Mouse (Mus musculus): ENCODE results near the gene Col6a6. TPM values are rescaled to one million over a fixed set of nuclear protein-coding genes. Genes with fewer than 3 reads are reported as not detected.
A peak's percentile ranks its signal among the peaks of the same experiment; 100 is the strongest.

Col6a6 gene
- polyA plus RNA-seq, 1 experiment from 2014 or later: 0.50 TPM

- H3K4me2 ChIP-seq: no peak overlapping the region
- H3K27me3 ChIP-seq: no peaks in the 10 kb centered on the region
- H3K9ac ChIP-seq (replicated peaks): no peak overlapping the region
- peaks cover 20% of the 10 kb centered on the region for H3K4me1 ChIP-seq (replicated peaks)
- H3K4me3 ChIP-seq (replicated peaks): no peak overlapping the region
- no peak for ATAC-seq (ENCODE audit: insufficient number of reproducible peaks, insufficient read depth, low FRiP score, low TSS enrichment, low read depth)
- H3K27ac ChIP-seq: no peak overlapping the region
- WGBS: 90% methylated on average over 9 of the region's 9 CpGs
- no peaks in the 10 kb centered on the region for H3K36me3 ChIP-seq
- no peaks in the 10 kb centered on the region for H3K9me3 ChIP-seq
Observed at GRCm38 (mm10) chr9:105739446-105739845, 88.5 kb downstream of the Col6a6 start.

- Histone ChIP-seq H3K36me3 (no peaks in the 10 kb centered on the region), H3K9me3 (no peaks in the 10 kb centered on the region), H3K27me3 (no peaks in the 10 kb centered on the region), H3K4me3 (replicated peaks) (no peak overlapping the region), H3K4me1 (replicated peaks) (peaks cover 19% of the 10 kb centered on the region), H3K4me2 (no peak overlapping the region), H3K9ac (replicated peaks) (no peak overlapping the region), H3K27ac (no peak overlapping the region)
- 45% methylated on average over 8 of the region's 8 CpGs for WGBS
- no peak for ATAC-seq (ENCODE audit: insufficient number of reproducible peaks, insufficient read depth, low FRiP score, low TSS enrichment, low read depth)
Observed at GRCm38 (mm10) chr9:105737448-105737847, 90.5 kb downstream of the Col6a6 start.

GRCm38 (mm10) chr9:105735195-105735594 is 92.8 kb downstream of the Col6a6 start:
- no peak overlapping the region for H3K4me3 ChIP-seq (replicated peaks)
- no peak for ATAC-seq (ENCODE audit: insufficient number of reproducible peaks, insufficient read depth, low FRiP score, low TSS enrichment, low read depth)
- no peaks in the 10 kb centered on the region for H3K4me1 ChIP-seq (replicated peaks)
- H3K36me3 ChIP-seq: no peaks in the 10 kb centered on the region
- 79% methylated on average over 5 of the region's 5 CpGs for WGBS
- H3K27me3 ChIP-seq: no peaks in the 10 kb centered on the region
- H3K27ac ChIP-seq: no peak overlapping the region
- H3K9me3 ChIP-seq: no peaks in the 10 kb centered on the region
- no peak overlapping the region for H3K4me2 ChIP-seq
- H3K9ac ChIP-seq (replicated peaks): no peak overlapping the region

- Histone ChIP-seq H3K27ac (no peak overlapping the region), H3K27me3 (no peaks in the 10 kb centered on the region), H3K4me1 (replicated peaks) (no peaks in the 10 kb centered on the region), H3K36me3 (no peaks in the 10 kb centered on the region), H3K4me2 (no peak overlapping the region), H3K9ac (replicated peaks) (no peak overlapping the region), H3K4me3 (replicated peaks) (no peak overlapping the region), H3K9me3 (no peaks in the 10 kb centered on the region)
- 57% methylated on average over 2 of the region's 2 CpGs for WGBS
- ATAC-seq (ENCODE audit: insufficient number of reproducible peaks, insufficient read depth, low FRiP score, low TSS enrichment, low read depth): no peak
Observed at GRCm38 (mm10) chr9:105734651-105735050, 93.3 kb downstream of the Col6a6 start.

- no peaks in the 10 kb centered on the region for H3K9me3 ChIP-seq
- no peak overlapping the region for H3K27ac ChIP-seq
- no peak overlapping the region for H3K9ac ChIP-seq (replicated peaks)
- no peak overlapping the region for H3K4me2 ChIP-seq
- H3K4me1 ChIP-seq (replicated peaks): no peaks in the 10 kb centered on the region
- H3K36me3 ChIP-seq: no peaks in the 10 kb centered on the region
- no peak for ATAC-seq (ENCODE audit: insufficient number of reproducible peaks, insufficient read depth, low FRiP score, low TSS enrichment, low read depth)
- no peaks in the 10 kb centered on the region for H3K27me3 ChIP-seq
- WGBS: 46% methylated on average over 7 of the region's 7 CpGs
- H3K4me3 ChIP-seq (replicated peaks): no peak overlapping the region
Observed at GRCm38 (mm10) chr9:105731976-105732375, 96.0 kb downstream of the Col6a6 start.

GRCm38 (mm10) chr9:105720430-105720829 is 107.5 kb downstream of the Col6a6 start:
- no peak for ATAC-seq (ENCODE audit: insufficient number of reproducible peaks, insufficient read depth, low FRiP score, low TSS enrichment, low read depth)
- Histone ChIP-seq H3K27me3 (no peaks in the 10 kb centered on the region), H3K4me1 (replicated peaks) (no peaks in the 10 kb centered on the region), H3K4me2 (no peak overlapping the region), H3K36me3 (no peaks in the 10 kb centered on the region), H3K9me3 (no peaks in the 10 kb centered on the region), H3K27ac (no peak overlapping the region), H3K9ac (replicated peaks) (no peak overlapping the region), H3K4me3 (replicated peaks) (no peak overlapping the region)
- 86% methylated on average over 4 of the region's 4 CpGs for WGBS

GRCm38 (mm10) chr9:105719851-105720395 is 108.0 kb downstream of the Col6a6 start:
- H3K9ac ChIP-seq (replicated peaks): no peak overlapping the region

GRCm38 (mm10) chr9:105719367-105719766 is 108.6 kb downstream of the Col6a6 start:
- Histone ChIP-seq H3K9ac (replicated peaks) (no peak overlapping the region), H3K27ac (no peak overlapping the region), H3K4me1 (replicated peaks) (no peaks in the 10 kb centered on the region), H3K27me3 (no peaks in the 10 kb centered on the region), H3K4me3 (replicated peaks) (no peak overlapping the region), H3K4me2 (no peak overlapping the region), H3K36me3 (no peaks in the 10 kb centered on the region), H3K9me3 (no peaks in the 10 kb centered on the region)
- ATAC-seq (ENCODE audit: insufficient number of reproducible peaks, insufficient read depth, low FRiP score, low TSS enrichment, low read depth): no peak
- 27% methylated on average over 7 of the region's 7 CpGs for WGBS

More at GRCm38 (mm10) chr9:105719851-105720395, 108.0 kb downstream of the Col6a6 start:
- H3K36me3 ChIP-seq: no peaks in the 10 kb centered on the region
- no peaks in the 10 kb centered on the region for H3K27me3 ChIP-seq
- no peaks in the 10 kb centered on the region for H3K4me1 ChIP-seq (replicated peaks)
- H3K27ac ChIP-seq: 0 out of 2 replicates have a peak overlapping the region, but pooled peaks have one; percentile 2
- no peak for ATAC-seq (ENCODE audit: insufficient number of reproducible peaks, insufficient read depth, low FRiP score, low TSS enrichment, low read depth)
- no peak overlapping the region for H3K4me2 ChIP-seq
- H3K4me3 ChIP-seq (replicated peaks): no peak overlapping the region
- WGBS: 72% methylated on average over 5 of the region's 5 CpGs
- H3K9me3 ChIP-seq: no peaks in the 10 kb centered on the region

GRCm38 (mm10) chr9:105712049-105712448 is 115.9 kb downstream of the Col6a6 start:
- Histone ChIP-seq H3K4me1 (replicated peaks) (no peaks in the 10 kb centered on the region), H3K36me3 (no peaks in the 10 kb centered on the region), H3K27me3 (no peaks in the 10 kb centered on the region), H3K4me3 (replicated peaks) (no peak overlapping the region), H3K27ac (no peak overlapping the region), H3K9me3 (no peaks in the 10 kb centered on the region), H3K4me2 (no peak overlapping the region), H3K9ac (replicated peaks) (no peak overlapping the region)
- WGBS: 92% methylated on average over 3 of the region's 3 CpGs
- no peak for ATAC-seq (ENCODE audit: insufficient number of reproducible peaks, insufficient read depth, low FRiP score, low TSS enrichment, low read depth)

GRCm38 (mm10) chr9:105705011-105705410 is 122.9 kb downstream of the Col6a6 start:
- H3K36me3 ChIP-seq: no peaks in the 10 kb centered on the region
- no peak overlapping the region for H3K4me3 ChIP-seq (replicated peaks)
- ATAC-seq (ENCODE audit: insufficient number of reproducible peaks, insufficient read depth, low FRiP score, low TSS enrichment, low read depth): no peak
- H3K9me3 ChIP-seq: no peaks in the 10 kb centered on the region
- no peaks in the 10 kb centered on the region for H3K27me3 ChIP-seq
- WGBS: 91% methylated on average over 1 of the region's 1 CpGs
- H3K9ac ChIP-seq (replicated peaks): no peak overlapping the region
- H3K27ac ChIP-seq: no peak overlapping the region
- no peak overlapping the region for H3K4me2 ChIP-seq
- no peaks in the 10 kb centered on the region for H3K4me1 ChIP-seq (replicated peaks)

- ATAC-seq (ENCODE audit: insufficient number of reproducible peaks, insufficient read depth, low FRiP score, low TSS enrichment, low read depth): no peak
Observed at GRCm38 (mm10) chr9:105704226-105704932, 123.6 kb downstream of the Col6a6 start.

GRCm38 (mm10) chr9:105701966-105702365 is 126.0 kb downstream of the Col6a6 start:
- whole genome bisulfite sequencing: 85% methylated on average over 9 of the region's 9 CpGs

More at GRCm38 (mm10) chr9:105704226-105704932, 123.6 kb downstream of the Col6a6 start:
- WGBS: 88% methylated on average over 16 of the region's 16 CpGs
- no peak overlapping the region for H3K4me3 ChIP-seq (replicated peaks)
- no peak overlapping the region for H3K27ac ChIP-seq
- H3K27me3 ChIP-seq: no peaks in the 10 kb centered on the region
- no peak overlapping the region for H3K9ac ChIP-seq (replicated peaks)
- H3K4me2 ChIP-seq: no peak overlapping the region
- H3K36me3 ChIP-seq: no peaks in the 10 kb centered on the region
- no peaks in the 10 kb centered on the region for H3K4me1 ChIP-seq (replicated peaks)
- H3K9me3 ChIP-seq: no peaks in the 10 kb centered on the region

More at GRCm38 (mm10) chr9:105701966-105702365, 126.0 kb downstream of the Col6a6 start:
- no peaks in the 10 kb centered on the region for H3K27me3 ChIP-seq
- H3K27ac ChIP-seq: no peak overlapping the region
- H3K9me3 ChIP-seq: no peaks in the 10 kb centered on the region
- H3K9ac ChIP-seq (replicated peaks): no peak overlapping the region
- no peaks in the 10 kb centered on the region for H3K36me3 ChIP-seq
- no peak overlapping the region for H3K4me3 ChIP-seq (replicated peaks)
- H3K4me2 ChIP-seq: no peak overlapping the region
- no peaks in the 10 kb centered on the region for H3K4me1 ChIP-seq (replicated peaks)
- ATAC-seq (ENCODE audit: insufficient number of reproducible peaks, insufficient read depth, low FRiP score, low TSS enrichment, low read depth): no peak
